Mouse (Mus musculus) layer of hippocampus, adult 2 months (tissue): ENCODE results near the gene Pigk. TPM values are rescaled to one million over a fixed set of nuclear protein-coding genes. Genes with fewer than 3 reads are reported as not detected.
A peak's percentile ranks its signal among the peaks of the same experiment; 100 is the strongest.

Source experiments
- DNase-seq, 2 experiments: peaks; one replicate each; pipeline ENCODE4 v3.0.0; 2022; ENCODE audit warnings: low spot score in 2 of 2
- H3K27ac ChIP-seq: fragments of 200-600 bp; 2 replicates; pipeline ENCODE4 v1.8.1; 2022
- H3K4me3 ChIP-seq: fragments of 200-600 bp; 2 replicates; pipeline ENCODE4 v1.8.1; 2022; ENCODE audit warnings: mild to moderate bottlenecking
- CTCF ChIP-seq: fragments of 200-600 bp; conservative IDR thresholded peaks from 2 replicates; pipeline ENCODE4 v1.8.1; 2022; ENCODE audit warnings: antibody characterized with exemption, mild to moderate bottlenecking, moderate library complexity
- total RNA-seq, 2 experiments: library from RNA; stranded (reverse); gene quantifications; 2 replicates each; pipeline ENCODE4 v1.2.3; 2021

Pigk gene
- total RNA-seq, 2 experiments from 2014 or later: 46.1 to 48.3 TPM

GRCm38 (mm10) chr3:152702274-152702843 lies 11.5 kb upstream of the Pigk start:
- Histone ChIP-seq H3K27ac (no peak overlapping the region), H3K4me3 (no peak overlapping the region)
- no peak for DNase-seq
- no peak for TF ChIP-seq CTCF

GRCm38 (mm10) chr3:152705826-152706225 lies 8.1 kb upstream of the Pigk start:
- H3K4me3 ChIP-seq: no peak overlapping the region
- no peak for DNase-seq
- TF ChIP-seq CTCF: no peak

GRCm38 (mm10) chr3:152706901-152707300 lies 7.0 kb upstream of the Pigk start:
- no peak overlapping the region for H3K4me3 ChIP-seq
- no peak for DNase-seq
- no peak for TF ChIP-seq CTCF
- H3K27ac ChIP-seq: no peak overlapping the region

More at GRCm38 (mm10) chr3:152705826-152706225, 8.1 kb upstream of the Pigk start:
- H3K27ac ChIP-seq: no peak overlapping the region

- no peak overlapping the region for H3K4me3 ChIP-seq
- DNase-seq: no peak
- no peak for TF ChIP-seq CTCF
- no peak overlapping the region for H3K27ac ChIP-seq
Measured at GRCm38 (mm10) chr3:152707321-152707823, 6.5 kb upstream of the Pigk start.

GRCm38 (mm10) chr3:152709936-152710335 lies 4.0 kb upstream of the Pigk start:
- peak; percentile 57 for TF ChIP-seq CTCF
- DNase-seq: no peak
- Histone ChIP-seq H3K4me3 (no peak overlapping the region), H3K27ac (no peak overlapping the region)

- Histone ChIP-seq H3K4me3 (no peak overlapping the region), H3K27ac (no peak overlapping the region)
- TF ChIP-seq CTCF: no peak
- DNase-seq: no peak
Measured at GRCm38 (mm10) chr3:152712957-152713356, 943 bp upstream of the Pigk start.

- no peak for DNase-seq
- H3K4me3 ChIP-seq: no peak overlapping the region
- TF ChIP-seq CTCF: peak; percentile 62
- H3K27ac ChIP-seq: no peak overlapping the region
Measured at GRCm38 (mm10) chr3:152721301-152721700, 7.4 kb downstream of the Pigk start.

- TF ChIP-seq CTCF: peak; percentile 72
- peak; percentile 21 to 42 for DNase-seq
- H3K27ac ChIP-seq: peak overlapping the region; percentile 36; the same call in 1 of the 2 replicates
- H3K4me3 ChIP-seq: no peak overlapping the region
Measured at GRCm38 (mm10) chr3:152722836-152723235, 8.9 kb downstream of the Pigk start.

- Histone ChIP-seq H3K27ac (0 out of 2 replicates have a peak overlapping the region, but pooled peaks have one; percentile 46), H3K4me3 (no peak overlapping the region)
- no peak for TF ChIP-seq CTCF
- DNase-seq: peak in 1 of 2 experiments; percentile 24
Measured at GRCm38 (mm10) chr3:152724446-152724845, 10.5 kb downstream of the Pigk start.

- Histone ChIP-seq H3K27ac (no peak overlapping the region), H3K4me3 (no peak overlapping the region)
- no peak for DNase-seq
- no peak for TF ChIP-seq CTCF
Measured at GRCm38 (mm10) chr3:152728238-152728637, 14.3 kb downstream of the Pigk start.

GRCm38 (mm10) chr3:152733011-152733410 lies 19.1 kb downstream of the Pigk start:
- DNase-seq: no peak
- no peak overlapping the region for H3K4me3 ChIP-seq
- H3K27ac ChIP-seq: no peak overlapping the region
- no peak for TF ChIP-seq CTCF

GRCm38 (mm10) chr3:152733513-152733912 lies 19.6 kb downstream of the Pigk start:
- no peak for TF ChIP-seq CTCF
- no peak overlapping the region for H3K27ac ChIP-seq
- no peak for DNase-seq
- H3K4me3 ChIP-seq: no peak overlapping the region

GRCm38 (mm10) chr3:152734100-152734499 lies 20.2 kb downstream of the Pigk start:
- no peak for DNase-seq
- Histone ChIP-seq H3K4me3 (no peak overlapping the region), H3K27ac (no peak overlapping the region)
- TF ChIP-seq CTCF: no peak

GRCm38 (mm10) chr3:152735601-152736250 lies 21.8 kb downstream of the Pigk start:
- DNase-seq: no peak
- TF ChIP-seq CTCF: no peak
- no peak overlapping the region for H3K27ac ChIP-seq
- no peak overlapping the region for H3K4me3 ChIP-seq
